Mouse (Mus musculus): ENCODE measurements at regions not wholly inside any gene's neighbourhood (a gene's known extent, or its start where the extent isn't known, plus 50 kb on each side); places are given as distances from the start of the nearest gene placed in this dataset.

GRCm38 (mm10) chr1:72935084-72935483 lies 60.4 kb upstream of the Igfbp5 start:
- TF ChIP-seq E2F4 (IDR thresholded peaks at IDR 0.05; ENCODE audit: insufficient read depth) (no peak), USF1 (IDR thresholded peaks at IDR 0.05; ENCODE audit: low read depth) (no peak), POLR2A (IDR thresholded peaks at IDR 0.05; ENCODE audit: insufficient read length, low read depth) (no peak), MAX (IDR thresholded peaks at IDR 0.05; ENCODE audit: low read depth) (no peak), POLR2AphosphoS2 (IDR thresholded peaks at IDR 0.05; ENCODE audit: insufficient read length, low read depth) (no peak), MYOD1 (IDR thresholded peaks at IDR 0.05; ENCODE audit: control insufficient read depth in 1 of 3, insufficient read length in 2 of 3, low read depth in 2 of 3) (no peak), TCF3 (IDR thresholded peaks at IDR 0.05; ENCODE audit: insufficient read length, low read depth) (no peak), MYOG (IDR thresholded peaks at IDR 0.05; ENCODE audit: control insufficient read depth in 1 of 3, insufficient read depth in 1 of 3, insufficient read length in 2 of 3, low read depth in 2 of 3) (no peak), TCF12 (IDR thresholded peaks at IDR 0.05; ENCODE audit: insufficient read depth, poor library complexity, severe bottlenecking) (no peak), REST (IDR thresholded peaks at IDR 0.05; ENCODE audit: insufficient read depth, insufficient read length) (no peak)

All from myocyte (in vitro differentiated cells).